Mouse (Mus musculus) lung, postnatal 0 days (tissue): ENCODE data around the gene 2810459M11Rik. TPM values are rescaled to one million over a fixed set of nuclear protein-coding genes. Genes with fewer than 3 reads are reported as not detected.

ENCODE experiments used
- ATAC-seq: fragments of 200-750 bp; cut with Nextera tagmentation; 2 replicates; pipeline ENCODE4 v1.8.0; 2017; ENCODE audit warnings: moderate library complexity
- DNase-seq: peaks from one replicate; pipeline ENCODE4 v3.0.0-alpha.2; 2016; ENCODE audit warnings: low spot score
- H3K27ac ChIP-seq: fragments of 300-500 bp; sonication (generic); 2 replicates; pipeline ENCODE4 v1.5.1; 2014; ENCODE audit warnings: antibody characterized with exemption, mild to moderate bottlenecking, low read length, mixed read lengths
- H3K27me3 ChIP-seq: fragments of 300-500 bp; sonication (generic); replicated peaks from 2 replicates; pipeline ENCODE4 v1.6.1; 2014; ENCODE audit warnings: low read length, mixed read lengths; ENCODE audit not compliant: insufficient read depth
- H3K36me3 ChIP-seq: fragments of 300-500 bp; sonication (generic); 2 replicates; pipeline ENCODE4 v1.6.1; 2014; ENCODE audit warnings: low read length, mixed read lengths; ENCODE audit not compliant: insufficient read depth
- H3K4me1 ChIP-seq: fragments of 300-500 bp; sonication (generic); 2 replicates; pipeline ENCODE4 v1.6.1; 2014; ENCODE audit warnings: antibody characterized with exemption, low read depth, low read length, mixed read lengths; ENCODE audit not compliant: insufficient read depth
- H3K4me2 ChIP-seq: fragments of 300-500 bp; sonication (generic); replicated peaks from 2 replicates; pipeline ENCODE4 v1.6.1; 2014; ENCODE audit warnings: low read depth, mild to moderate bottlenecking, low read length, moderate library complexity, mixed read lengths
- H3K4me3 ChIP-seq: fragments of 300-500 bp; sonication (generic); 2 replicates; pipeline ENCODE4 v1.5.1; 2014; ENCODE audit warnings: low read depth, low read length
- H3K9ac ChIP-seq: fragments of 300-500 bp; sonication (generic); replicated peaks from 2 replicates; pipeline ENCODE4 v1.6.1; 2014; ENCODE audit warnings: low read depth, mild to moderate bottlenecking
- H3K9me3 ChIP-seq: fragments of 300-500 bp; sonication (generic); 2 replicates; pipeline ENCODE4 v1.6.1; 2016; ENCODE audit warnings: low read length, mixed read lengths
- CTCF ChIP-seq: IDR thresholded peaks from 2 replicates; pipeline ENCODE4 v1.5.1; 2016; ENCODE audit warnings: antibody characterized with exemption, mild to moderate bottlenecking
- EP300 ChIP-seq: IDR thresholded peaks from 2 replicates; pipeline ENCODE4 v1.6.1; 2016; ENCODE audit warnings: antibody characterized with exemption, mild to moderate bottlenecking, control low read depth
- WGBS: fragments of 180-500 bp; shearing (Covaris S2); extraction: QIAGEN DNeasy Blood & Tissue Kit; methylation state at CpG from one replicate; pipeline ENCODE4 v1.1.7; 2014; 5-methylcytosine and 5-hydroxymethylcytosine counted together
- polyA plus RNA-seq: library from polyadenylated mRNA; unstranded; fragments of >200 nt; fragmentation: Nextera tagmentation; extraction: Ambion mirVana; gene quantifications from 2 replicates; pipeline ENCODE4 v1.2.1, GENCODE M21; 2015

2810459M11Rik gene
- polyA plus RNA-seq: 0.24 and 0.41 TPM in 2 replicates

DNA sequence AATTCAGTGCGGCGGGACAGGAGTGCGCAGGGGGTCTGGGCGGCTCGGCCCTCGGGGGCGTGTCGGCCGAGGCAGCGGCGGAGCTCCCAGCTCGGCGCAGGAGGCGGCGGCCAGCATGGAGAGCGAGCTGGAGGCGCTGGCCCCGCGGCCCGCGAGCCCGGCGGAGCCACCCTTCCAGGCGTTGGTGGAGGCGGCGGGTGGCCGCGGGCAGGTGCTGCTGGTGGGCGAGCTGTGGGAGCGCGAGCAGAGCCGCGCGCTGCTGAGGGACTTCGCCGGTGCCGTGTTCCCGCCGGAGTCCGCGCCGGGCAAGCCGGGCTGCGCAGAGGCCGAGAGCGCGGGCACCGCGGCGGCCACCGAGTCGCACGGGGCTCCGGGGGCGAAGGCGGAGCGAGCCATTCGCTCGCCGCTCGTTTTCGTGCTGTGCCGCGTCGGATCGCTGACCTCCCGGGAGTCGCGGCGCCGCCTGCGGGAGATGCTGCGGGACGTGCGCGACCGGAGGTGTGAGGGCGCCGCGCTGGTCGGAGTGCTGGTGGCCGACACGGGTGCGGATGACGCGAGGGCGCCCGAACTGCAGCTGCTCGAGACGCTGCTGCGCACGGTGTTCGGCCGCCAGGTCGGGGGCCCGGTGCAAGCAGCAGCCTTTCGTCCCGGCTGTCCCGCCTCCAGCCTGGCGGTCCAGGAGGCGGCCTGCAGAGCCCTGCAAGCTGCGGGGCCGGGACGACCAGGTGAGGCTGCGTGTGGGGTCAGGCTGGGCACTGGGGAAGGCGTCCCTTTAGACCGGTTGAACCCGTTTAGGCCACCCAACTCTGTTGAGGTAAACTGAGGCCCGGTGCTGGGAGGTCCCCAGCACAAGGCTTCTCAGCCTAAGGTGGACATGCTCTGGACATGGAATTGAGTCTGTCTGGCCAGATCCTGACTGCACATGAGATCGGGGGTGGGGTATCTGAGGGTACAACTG, at the start of gene 2810459M11Rik:
Gene 2810459M11Rik (plus strand): TSS at position 16 of the 958 bp plus-strand sequence.
- ATAC-seq: peak; percentile 66
- WGBS: 2% methylated on average over 79 of the region's 110 CpGs
- H3K4me1 ChIP-seq: peaks cover 9% of the 10 kb centered on the region; the same call in 1 of the 2 replicates
- no peaks in the 10 kb centered on the region for H3K36me3 ChIP-seq
- DNase-seq: peak; percentile 34
- peak within 1 kb of the TSS; percentile 45 for H3K4me3 ChIP-seq
- no peaks in the 10 kb centered on the region for H3K9me3 ChIP-seq
- H3K9ac ChIP-seq: no peak within 1 kb of the TSS
- H3K27me3 ChIP-seq: peaks cover 19% of the 10 kb centered on the region
- H3K27ac ChIP-seq: no peak within 1 kb of the TSS
- TF ChIP-seq EP300 (no peak), CTCF (0 out of 2 replicates have a peak, but pooled peaks have one; percentile 10)
- peak within 1 kb of the TSS; percentile 95 for H3K4me2 ChIP-seq

DNA sequence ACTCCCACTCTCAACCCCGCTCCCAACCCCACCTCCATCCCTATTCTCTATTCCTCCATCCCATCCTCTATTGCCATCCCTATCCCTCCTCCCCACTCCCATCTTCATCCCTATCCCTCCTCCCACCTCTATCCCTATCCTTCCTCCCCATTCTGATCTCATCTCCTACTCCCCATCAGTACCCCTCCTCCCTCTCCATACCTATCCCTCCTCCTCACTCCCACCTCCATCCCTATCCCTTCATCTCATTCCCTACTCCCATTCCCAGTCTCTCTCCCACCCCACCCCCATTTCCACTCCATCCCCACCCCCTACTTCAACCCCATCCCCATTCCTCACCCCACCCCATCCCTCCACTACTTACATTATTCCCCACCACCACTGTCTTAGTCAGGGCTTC, 48.4 kb upstream of the 2810459M11Rik start:
- Histone ChIP-seq H3K4me3 (no peak overlapping the region), H3K4me2 (no peak overlapping the region), H3K27me3 (no peaks in the 10 kb centered on the region), H3K36me3 (no peaks in the 10 kb centered on the region), H3K4me1 (no peaks in the 10 kb centered on the region), H3K9me3 (no peaks in the 10 kb centered on the region), H3K27ac (no peak overlapping the region), H3K9ac (no peak overlapping the region)
- DNase-seq: peak; percentile 65
- 94% methylated on average over 1 of the region's 1 CpGs for WGBS
- no peak for ATAC-seq
- no peak for TF ChIP-seq EP300
- no peak for TF ChIP-seq CTCF

DNA sequence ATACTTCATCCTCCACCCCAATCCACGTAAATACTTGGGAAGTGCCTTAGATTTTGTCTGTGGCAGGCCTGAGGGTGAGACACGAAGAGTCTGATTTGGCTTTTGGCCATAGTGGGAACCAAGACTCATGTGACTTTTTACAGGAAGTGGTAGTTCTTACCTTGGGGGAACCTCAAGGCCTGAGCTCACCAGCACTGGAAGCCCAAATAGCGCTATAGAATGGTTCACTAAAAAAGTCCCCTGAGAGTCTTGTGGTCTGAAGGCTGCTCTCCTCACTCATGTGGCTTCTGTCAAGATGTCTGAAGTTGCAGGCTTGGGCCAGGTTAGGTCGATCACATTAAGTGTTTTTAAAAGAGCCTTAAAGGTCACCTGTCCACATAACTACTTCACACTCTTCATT, 47.7 kb upstream of the 2810459M11Rik start:
- no peak overlapping the region for H3K4me2 ChIP-seq
- 69% methylated on average over 4 of the region's 4 CpGs for WGBS
- H3K27me3 ChIP-seq: no peaks in the 10 kb centered on the region
- no peaks in the 10 kb centered on the region for H3K9me3 ChIP-seq
- ATAC-seq (no peak), DNase-seq (no peak)
- H3K36me3 ChIP-seq: no peaks in the 10 kb centered on the region
- no peak overlapping the region for H3K9ac ChIP-seq
- H3K4me1 ChIP-seq: no peaks in the 10 kb centered on the region
- TF ChIP-seq CTCF: no peak
- no peak for TF ChIP-seq EP300
- H3K27ac ChIP-seq: no peak overlapping the region
- H3K4me3 ChIP-seq: no peak overlapping the region

DNA sequence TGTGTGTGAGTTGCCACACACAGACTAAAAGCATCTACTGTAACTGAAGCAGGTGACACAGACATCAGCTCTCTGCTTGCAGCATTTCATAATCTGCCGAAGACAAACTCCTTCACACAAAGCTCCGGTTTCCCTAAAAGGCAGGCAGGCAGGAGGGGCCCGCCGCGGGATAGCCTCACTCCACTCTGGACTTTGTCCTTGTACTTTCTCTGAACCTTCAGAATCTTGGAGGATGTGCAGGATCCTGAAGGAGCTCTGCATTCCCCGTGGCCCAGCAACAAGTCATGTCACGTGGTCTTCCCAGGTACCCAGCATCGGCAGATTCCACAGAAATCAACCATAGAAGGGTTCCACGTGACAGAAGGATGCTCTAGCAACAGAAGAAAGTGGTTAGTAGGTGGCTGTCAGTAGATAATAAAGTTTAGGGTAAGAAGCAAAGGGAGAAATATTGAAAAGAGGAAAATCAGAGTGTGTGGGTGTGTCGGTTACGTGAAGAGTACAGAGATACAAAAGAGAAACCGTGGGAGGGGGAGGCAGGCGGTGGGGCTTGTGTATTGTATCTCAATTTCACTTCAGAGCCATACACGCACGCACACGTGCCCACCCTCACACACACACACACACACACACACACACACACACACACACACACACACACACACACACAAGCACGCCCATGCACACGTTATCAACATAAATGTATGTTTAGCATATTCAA, 45.7 kb upstream of the 2810459M11Rik start:
- DNase-seq (no peak), ATAC-seq (no peak)
- Histone ChIP-seq H3K4me3 (no peak overlapping the region), H3K27me3 (no peaks in the 10 kb centered on the region), H3K36me3 (no peaks in the 10 kb centered on the region), H3K9ac (no peak overlapping the region), H3K4me1 (no peaks in the 10 kb centered on the region), H3K9me3 (no peaks in the 10 kb centered on the region), H3K27ac (no peak overlapping the region), H3K4me2 (no peak overlapping the region)
- 77% methylated on average over 18 of the region's 18 CpGs for WGBS
- TF ChIP-seq CTCF (no peak), EP300 (no peak)

DNA sequence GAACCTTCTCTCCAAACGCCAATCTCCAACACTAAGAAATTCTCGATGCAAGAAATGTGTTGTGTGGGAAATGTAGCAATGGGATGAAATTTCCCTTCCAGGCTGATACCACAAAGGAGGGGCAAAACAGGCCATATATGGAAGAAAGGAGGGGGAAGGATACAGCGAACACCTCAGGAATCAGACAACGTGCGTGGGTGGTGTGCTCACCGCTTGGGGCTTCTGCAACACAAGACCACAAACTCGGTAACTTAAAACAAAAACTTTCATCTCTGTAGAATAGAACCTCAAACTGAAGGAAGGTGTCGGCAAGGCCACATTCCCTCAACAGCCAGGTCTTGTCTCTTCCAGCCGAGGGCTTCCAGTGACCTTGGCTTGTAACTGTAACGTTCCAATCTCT, 40.1 kb upstream of the 2810459M11Rik start:
- H3K9ac ChIP-seq: no peak overlapping the region
- H3K4me1 ChIP-seq: no peaks in the 10 kb centered on the region
- H3K27me3 ChIP-seq: no peaks in the 10 kb centered on the region
- 80% methylated on average over 10 of the region's 10 CpGs for WGBS
- no peaks in the 10 kb centered on the region for H3K36me3 ChIP-seq
- no peak overlapping the region for H3K4me2 ChIP-seq
- DNase-seq: no peak
- no peaks in the 10 kb centered on the region for H3K9me3 ChIP-seq
- no peak overlapping the region for H3K4me3 ChIP-seq
- no peak overlapping the region for H3K27ac ChIP-seq
- TF ChIP-seq EP300: no peak
- TF ChIP-seq CTCF: no peak
- no peak for ATAC-seq

DNA sequence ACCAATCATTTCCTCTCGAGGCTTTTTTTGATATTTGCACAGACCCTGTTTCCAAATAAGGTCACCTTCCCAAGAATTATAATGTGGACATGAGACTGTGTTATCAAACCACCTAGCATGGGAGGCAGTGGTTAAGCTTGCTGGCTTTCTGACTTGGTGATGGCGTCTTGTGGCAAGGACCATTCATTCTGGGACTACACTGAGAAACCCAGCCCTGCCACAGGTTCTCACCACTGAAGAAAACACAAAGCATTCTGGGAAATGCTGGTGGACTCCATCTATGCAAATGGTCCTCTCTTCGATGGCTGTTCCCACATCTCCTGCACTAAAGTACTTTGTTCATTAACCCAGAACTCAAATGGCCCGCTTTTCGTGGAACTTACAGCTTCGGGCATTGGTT, 39.6 kb upstream of the 2810459M11Rik start:
- Histone ChIP-seq H3K27ac (no peak overlapping the region), H3K9ac (no peak overlapping the region), H3K9me3 (no peaks in the 10 kb centered on the region), H3K4me2 (no peak overlapping the region), H3K4me1 (no peaks in the 10 kb centered on the region), H3K27me3 (no peaks in the 10 kb centered on the region), H3K4me3 (no peak overlapping the region), H3K36me3 (no peaks in the 10 kb centered on the region)
- 84% methylated on average over 6 of the region's 6 CpGs for WGBS
- TF ChIP-seq EP300: no peak
- ATAC-seq: no peak
- no peak for DNase-seq
